Mouse (Mus musculus) midbrain, embryonic 11.5 days (tissue): Measurements from ENCODE around the gene Gm21915. TPM values are rescaled to one million over a fixed set of nuclear protein-coding genes. Genes with fewer than 3 reads are reported as not detected.
A peak's percentile ranks its signal among the peaks of the same experiment; 100 is the strongest.

Experiments
- ATAC-seq: fragments of 200-750 bp; cut with Nextera tagmentation; 2 replicates; pipeline ENCODE4 v1.8.0; 2017; ENCODE audit warnings: moderate TSS enrichment, moderate library complexity; ENCODE audit not compliant: low FRiP score
- DNase-seq: peaks from one replicate; pipeline ENCODE4 v3.0.0; 2015; ENCODE audit warnings: low spot score; ENCODE audit errors: missing footprints
- H3K27ac ChIP-seq: fragments of 300-500 bp; sonication (generic); 2 replicates; pipeline ENCODE4 v1.5.1; 2014; ENCODE audit warnings: low read depth, low read length
- H3K27me3 ChIP-seq: fragments of 300-500 bp; sonication (generic); 2 replicates; pipeline ENCODE4 v1.6.1; 2014; ENCODE audit warnings: mild to moderate bottlenecking, low read length, moderate library complexity, mixed read lengths; ENCODE audit not compliant: control insufficient read depth, insufficient read depth
- H3K36me3 ChIP-seq: fragments of 300-500 bp; sonication (generic); 2 replicates; pipeline ENCODE4 v1.6.1; 2014; ENCODE audit warnings: mild to moderate bottlenecking, low read length, moderate library complexity, mixed read lengths; ENCODE audit not compliant: control insufficient read depth, insufficient read depth
- H3K4me1 ChIP-seq: fragments of 300-500 bp; sonication (generic); 2 replicates; pipeline ENCODE4 v1.6.1; 2014; ENCODE audit warnings: low read length; ENCODE audit not compliant: control insufficient read depth, insufficient read depth
- H3K4me2 ChIP-seq: fragments of 300-500 bp; sonication (generic); 2 replicates; pipeline ENCODE4 v1.6.1; 2014; ENCODE audit warnings: mild to moderate bottlenecking, moderate library complexity
- H3K4me3 ChIP-seq: fragments of 300-500 bp; sonication (generic); 2 replicates; pipeline ENCODE4 v1.5.1; 2014; ENCODE audit warnings: low read depth, low read length
- H3K9ac ChIP-seq: fragments of 300-500 bp; sonication (generic); 2 replicates; pipeline ENCODE4 v1.6.1; 2014; ENCODE audit warnings: low read length
- H3K9me3 ChIP-seq: fragments of 300-500 bp; sonication (generic); 2 replicates; pipeline ENCODE4 v1.6.1; 2016; ENCODE audit warnings: low read length; ENCODE audit not compliant: control insufficient read depth
- WGBS: fragments of 180-500 bp; shearing (Covaris S2); extraction: QIAGEN DNeasy Blood & Tissue Kit; methylation state at CpG from one replicate; pipeline ENCODE4 v1.1.7; 2014; 5-methylcytosine and 5-hydroxymethylcytosine counted together
- polyA plus RNA-seq: library from polyadenylated mRNA; unstranded; fragments of >200 nt; fragmentation: Nextera tagmentation; extraction: Ambion mirVana; gene quantifications from 2 replicates; pipeline ENCODE4 v1.2.1, GENCODE M21; 2014

The Gm21915 gene
- polyA plus RNA-seq, 1 experiment from 2014 or later, result not detected

DNA sequence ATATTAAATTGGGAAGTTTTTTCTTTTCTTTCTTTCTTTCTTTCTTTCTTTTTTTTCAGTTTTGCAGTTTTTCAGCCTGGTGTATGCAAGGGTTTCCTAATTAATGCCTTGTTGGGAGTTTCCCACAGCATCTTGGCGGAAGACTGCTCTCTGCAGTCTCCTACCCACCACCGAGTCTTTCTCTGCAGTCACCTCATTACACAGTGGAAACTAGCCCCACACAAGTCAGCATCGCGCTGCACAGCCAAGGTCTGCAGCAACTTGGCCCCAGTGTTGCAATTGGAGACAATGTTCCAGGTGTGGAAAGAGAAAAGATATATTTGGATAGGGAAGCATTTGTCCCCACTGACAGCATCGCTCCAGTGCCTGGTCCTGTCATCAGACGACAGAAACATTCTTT lies 20.4 kb upstream of the Gm21915 start:
- no peaks in the 10 kb centered on the region for H3K36me3 ChIP-seq
- no peak overlapping the region for H3K9ac ChIP-seq
- no peak overlapping the region for H3K4me2 ChIP-seq
- ATAC-seq (no peak), DNase-seq (no peak)
- H3K9me3 ChIP-seq, result no peaks in the 10 kb centered on the region
- 78% methylated on average over 6 of the region's 6 CpGs for WGBS
- H3K27ac ChIP-seq, result no peak overlapping the region
- no peak overlapping the region for H3K4me3 ChIP-seq
- H3K4me1 ChIP-seq, result no peaks in the 10 kb centered on the region
- H3K27me3 ChIP-seq, result no peaks in the 10 kb centered on the region

DNA sequence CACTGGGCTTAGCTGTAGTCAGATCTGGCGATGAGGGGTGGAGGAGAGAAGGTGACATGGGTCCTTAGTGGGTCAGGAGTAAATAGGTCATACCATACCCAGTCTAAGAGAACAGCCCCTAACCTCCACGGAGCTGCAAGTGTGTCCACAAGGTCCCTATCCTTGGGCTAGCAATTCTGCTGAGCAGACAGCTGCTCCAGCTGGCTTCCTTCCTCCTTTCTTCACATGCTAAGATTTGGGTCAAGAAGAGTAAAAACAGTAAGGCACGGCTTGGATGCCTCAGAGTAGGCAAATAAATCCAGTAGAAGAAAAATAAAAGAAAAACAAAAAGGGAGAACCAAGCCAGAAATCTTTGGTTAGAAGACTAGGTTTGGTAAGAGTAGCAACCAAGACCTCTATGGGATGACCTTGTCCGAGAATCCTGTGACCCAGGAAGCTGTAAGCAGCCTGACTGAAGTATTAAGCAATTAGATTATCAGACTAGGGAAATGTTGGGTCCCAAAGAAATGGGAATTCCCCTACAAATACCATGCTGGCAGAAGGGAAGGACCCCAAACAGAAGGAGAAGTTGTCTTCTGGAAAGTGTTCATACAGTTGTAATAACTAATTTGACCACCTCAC lies 19.1 kb upstream of the Gm21915 start:
- no peak for DNase-seq

DNA sequence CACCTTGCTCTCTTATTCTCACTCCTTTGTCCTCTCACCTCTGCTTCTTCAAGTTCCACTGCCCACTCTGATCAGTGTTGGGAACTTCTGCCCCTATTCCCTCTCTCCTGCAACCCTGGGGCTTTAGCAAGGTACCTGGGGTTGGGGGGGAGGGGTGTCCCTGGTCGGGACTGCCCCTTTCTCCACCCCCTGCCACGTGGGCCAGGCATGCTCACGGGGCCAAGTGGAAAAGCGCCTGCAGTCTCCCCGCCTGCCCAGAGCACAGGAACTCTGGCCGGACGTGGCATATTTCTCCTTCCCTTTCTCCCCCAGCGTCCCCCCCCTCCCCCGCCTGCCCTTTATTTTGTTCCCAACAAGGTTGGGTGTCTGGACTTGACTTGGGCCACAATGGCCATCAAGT lies 17.7 kb upstream of the Gm21915 start:
- Histone ChIP-seq H3K4me2 (no peak overlapping the region), H3K27ac (no peak overlapping the region), H3K4me1 (no peaks in the 10 kb centered on the region), H3K4me3 (no peak overlapping the region), H3K36me3 (no peaks in the 10 kb centered on the region), H3K9ac (no peak overlapping the region), H3K27me3 (no peaks in the 10 kb centered on the region), H3K9me3 (no peaks in the 10 kb centered on the region)
- 36% methylated on average over 8 of the region's 9 CpGs for WGBS
- ATAC-seq (no peak), DNase-seq (no peak)

More for the DNA sequence above, 19.1 kb upstream of the Gm21915 start:
- no peak overlapping the region for H3K9ac ChIP-seq
- H3K4me1 ChIP-seq, result no peaks in the 10 kb centered on the region
- no peaks in the 10 kb centered on the region for H3K27me3 ChIP-seq
- H3K9me3 ChIP-seq, result no peaks in the 10 kb centered on the region
- H3K27ac ChIP-seq, result no peak overlapping the region
- H3K4me3 ChIP-seq, result no peak overlapping the region
- no peaks in the 10 kb centered on the region for H3K36me3 ChIP-seq
- H3K4me2 ChIP-seq, result no peak overlapping the region
- no peak for ATAC-seq
- WGBS, result 87% methylated on average over 4 of the region's 4 CpGs

DNA sequence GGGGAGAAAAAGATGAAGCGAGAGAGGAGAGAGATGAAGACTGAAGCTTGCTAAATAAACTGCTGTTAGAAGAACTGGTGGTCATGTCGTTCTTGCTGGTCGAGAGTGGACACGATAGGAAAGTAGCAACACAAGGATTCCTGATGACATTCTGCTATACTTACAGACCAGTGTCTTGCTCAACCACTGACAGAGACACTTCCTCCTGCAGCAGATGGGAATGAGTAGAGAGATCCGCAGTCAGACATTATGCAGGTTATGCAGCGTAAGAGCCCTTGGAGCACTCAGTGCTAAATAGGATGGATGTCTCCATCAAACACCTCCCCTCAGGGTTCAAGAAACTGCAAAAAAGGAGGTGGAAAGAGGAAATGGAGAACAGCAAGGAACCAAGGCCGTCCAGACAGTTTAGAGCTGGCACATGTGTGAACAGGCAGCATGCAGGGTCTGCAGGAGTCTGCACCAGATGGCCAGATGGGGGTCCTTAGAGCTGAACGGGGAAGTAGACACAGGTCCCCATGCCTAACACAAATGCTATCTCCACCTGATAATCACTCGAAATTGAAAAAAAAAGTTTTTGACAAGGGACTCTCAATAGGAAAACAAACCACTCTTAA lies 4.1 kb upstream of the Gm21915 start:
- H3K27me3 ChIP-seq, result no peaks in the 10 kb centered on the region
- H3K9me3 ChIP-seq, result no peaks in the 10 kb centered on the region
- ATAC-seq (no peak), DNase-seq (no peak)
- H3K4me1 ChIP-seq, result peaks cover 2% of the 10 kb centered on the region
- WGBS, result 81% methylated on average over 9 of the region's 9 CpGs
- no peak overlapping the region for H3K9ac ChIP-seq
- no peak overlapping the region for H3K4me3 ChIP-seq
- H3K27ac ChIP-seq, result no peak overlapping the region
- H3K36me3 ChIP-seq, result no peaks in the 10 kb centered on the region
- H3K4me2 ChIP-seq, result no peak overlapping the region

DNA sequence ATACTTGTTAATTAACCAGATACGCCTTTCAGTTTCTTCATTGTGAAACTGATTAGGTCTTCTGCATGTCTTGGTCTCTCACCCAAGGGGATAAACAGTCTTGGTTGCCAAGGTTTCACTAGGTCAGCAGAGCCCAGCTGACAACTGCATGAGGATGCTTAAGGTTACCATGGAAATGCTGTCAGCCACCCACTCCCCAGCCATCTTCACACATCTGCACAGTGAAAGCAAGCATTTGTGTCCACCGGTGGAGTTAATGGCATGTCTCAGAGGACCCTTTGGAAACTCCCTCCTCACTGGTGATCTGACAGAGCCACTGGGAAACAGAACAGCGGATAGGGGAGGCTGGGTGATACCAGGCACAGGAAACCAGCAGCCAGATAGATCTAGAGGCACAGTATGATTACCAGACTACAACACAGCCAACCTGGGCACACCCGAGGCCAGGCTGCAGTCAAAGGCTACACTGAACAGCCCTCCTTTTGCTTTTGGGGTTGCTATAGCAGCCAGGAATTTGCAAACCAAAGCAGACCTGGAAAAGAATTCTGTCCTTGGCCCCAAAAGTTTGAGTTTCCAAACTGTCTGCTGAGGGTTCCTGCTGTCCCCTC lies 1.0 kb downstream of the Gm21915 start:
- DNase-seq (no peak), ATAC-seq (peak; percentile 87)
- peaks cover 9% of the 10 kb centered on the region for H3K4me1 ChIP-seq
- H3K27me3 ChIP-seq, result no peaks in the 10 kb centered on the region
- H3K36me3 ChIP-seq, result no peaks in the 10 kb centered on the region
- H3K9me3 ChIP-seq, result no peaks in the 10 kb centered on the region
- H3K9ac ChIP-seq, result no peak overlapping the region
- 0 out of 2 replicates have a peak overlapping the region, but pooled peaks have one; percentile 2 for H3K27ac ChIP-seq
- no peak overlapping the region for H3K4me3 ChIP-seq
- 20% methylated on average over 4 of the region's 4 CpGs for WGBS
- H3K4me2 ChIP-seq, result no peak overlapping the region

GRCm38 (mm10) chr9:40675203-40675958 lies 5.0 kb downstream of the Gm21915 start:
- Histone ChIP-seq H3K27ac (no peak overlapping the region), H3K4me2 (no peak overlapping the region), H3K9me3 (no peaks in the 10 kb centered on the region), H3K27me3 (no peaks in the 10 kb centered on the region), H3K4me3 (no peak overlapping the region), H3K4me1 (peaks cover 9% of the 10 kb centered on the region), H3K36me3 (no peaks in the 10 kb centered on the region), H3K9ac (no peak overlapping the region)
- no peak for DNase-seq
- no peak for ATAC-seq
- 85% methylated on average over 12 of the region's 12 CpGs for WGBS

GRCm38 (mm10) chr9:40678653-40679052 lies 8.2 kb downstream of the Gm21915 start:
- Histone ChIP-seq H3K9ac (no peak overlapping the region), H3K36me3 (no peaks in the 10 kb centered on the region), H3K27ac (no peak overlapping the region), H3K4me1 (no peaks in the 10 kb centered on the region), H3K27me3 (no peaks in the 10 kb centered on the region), H3K4me2 (no peak overlapping the region), H3K9me3 (no peaks in the 10 kb centered on the region), H3K4me3 (no peak overlapping the region)
- WGBS, result 84% methylated on average over 4 of the region's 4 CpGs
- no peak for ATAC-seq
- DNase-seq, result no peak

DNA sequence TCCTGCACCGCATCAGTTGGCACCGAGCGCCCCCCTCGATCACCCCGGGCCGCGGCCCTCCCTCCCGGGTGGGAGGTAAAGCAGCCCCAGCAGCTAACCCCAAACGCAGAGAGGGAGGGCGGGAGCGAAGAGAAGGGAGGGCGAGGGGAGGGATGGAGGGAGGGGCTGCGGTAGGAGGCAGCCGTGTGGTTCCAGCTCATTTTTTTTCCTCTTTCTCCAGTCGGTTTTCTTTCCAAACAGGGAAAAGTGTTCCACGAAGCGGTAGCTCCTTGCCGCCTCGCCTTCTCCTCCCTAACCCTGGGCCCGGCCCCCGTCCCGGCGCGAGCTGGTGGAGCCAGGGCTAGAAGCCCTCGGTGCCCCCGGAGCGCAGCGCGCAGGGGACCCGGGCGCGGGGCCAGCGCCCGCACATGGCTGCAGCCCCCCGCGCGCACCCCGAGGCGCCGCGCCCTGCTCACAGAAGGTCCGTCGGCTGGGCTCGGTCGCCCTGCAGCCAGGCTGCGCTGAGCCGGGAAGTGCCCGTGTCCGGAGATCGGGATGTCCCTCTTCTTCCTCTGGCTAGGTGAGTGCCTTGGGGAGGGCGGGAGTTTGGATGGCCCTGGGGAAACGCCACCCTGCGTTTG lies 15.5 kb downstream of the Gm21915 start, which contains the start of gene Clmp:
Gene Clmp (plus strand): TSS at position 162 of the 620 bp plus-strand sequence.
- WGBS, result under 1% methylated on average over 52 of the region's 53 CpGs

More for the DNA sequence above, 15.5 kb downstream of the Gm21915 start, which contains the start of gene Clmp:
- H3K9ac ChIP-seq, result peak within 1 kb of the TSS; percentile 76
- ATAC-seq (peak; percentile 77), DNase-seq (peak; percentile 95)
- H3K27me3 ChIP-seq, result peaks cover 9% of the 10 kb centered on the region
- no peaks in the 10 kb centered on the region for H3K9me3 ChIP-seq
- no peaks in the 10 kb centered on the region for H3K4me1 ChIP-seq
- no peaks in the 10 kb centered on the region for H3K36me3 ChIP-seq
- peak within 1 kb of the TSS; percentile 55 for H3K4me3 ChIP-seq
- H3K27ac ChIP-seq, result peak within 1 kb of the TSS; percentile 65
- peak within 1 kb of the TSS; percentile 93 for H3K4me2 ChIP-seq
